Mouse (Mus musculus) midbrain, embryonic 14.5 days (tissue): ENCODE data around the gene Gtf2ird1. TPM values are rescaled to one million over a fixed set of nuclear protein-coding genes. Genes with fewer than 3 reads are reported as not detected.

Experiments
- ATAC-seq: fragments of 200-750 bp; cut with Nextera tagmentation; 2 replicates; pipeline ENCODE4 v1.8.0; 2017; ENCODE audit warnings: moderate number of reproducible peaks, moderate library complexity; ENCODE audit not compliant: low FRiP score, low TSS enrichment
- DNase-seq: peaks from one replicate; pipeline ENCODE4 v3.0.0-alpha.2; 2015
- H3K27ac ChIP-seq: fragments of 300-500 bp; sonication (generic); replicated peaks from 2 replicates; pipeline ENCODE4 v1.5.1; 2014; ENCODE audit warnings: mild to moderate bottlenecking, low read depth, low read length, moderate library complexity
- H3K27me3 ChIP-seq: fragments of 300-500 bp; sonication (generic); 2 replicates; pipeline ENCODE4 v1.6.1; 2014; ENCODE audit warnings: low read length, control low read depth, mixed read lengths; ENCODE audit not compliant: control insufficient read depth, insufficient read depth
- H3K36me3 ChIP-seq: fragments of 300-500 bp; sonication (generic); 2 replicates; pipeline ENCODE4 v1.6.1; 2014; ENCODE audit warnings: low read length, control low read depth; ENCODE audit not compliant: control insufficient read depth, insufficient read depth
- H3K4me1 ChIP-seq: fragments of 300-500 bp; sonication (generic); 2 replicates; pipeline ENCODE4 v1.6.1; 2014; ENCODE audit warnings: mild to moderate bottlenecking, antibody characterized with exemption, low read length, control low read depth; ENCODE audit not compliant: control insufficient read depth, insufficient read depth
- H3K4me2 ChIP-seq: fragments of 300-500 bp; sonication (generic); 2 replicates; pipeline ENCODE4 v1.6.1; 2014; ENCODE audit warnings: mild to moderate bottlenecking, low read length, moderate library complexity
- H3K4me3 ChIP-seq: fragments of 300-500 bp; sonication (generic); replicated peaks from 2 replicates; pipeline ENCODE4 v1.5.1; 2014; ENCODE audit warnings: low read depth, low read length
- H3K9ac ChIP-seq: fragments of 300-500 bp; sonication (generic); replicated peaks from 2 replicates; pipeline ENCODE4 v1.6.1; 2014; ENCODE audit warnings: mild to moderate bottlenecking, low read length, moderate library complexity
- H3K9me3 ChIP-seq: fragments of 300-500 bp; sonication (generic); 2 replicates; pipeline ENCODE4 v1.6.1; 2016; ENCODE audit warnings: low read length, control low read depth, mixed read lengths; ENCODE audit not compliant: control insufficient read depth
- WGBS: fragments of 180-500 bp; shearing (Covaris S2); extraction: QIAGEN DNeasy Blood & Tissue Kit; methylation state at CpG from one replicate; pipeline ENCODE4 v1.1.7; 2014; 5-methylcytosine and 5-hydroxymethylcytosine counted together
- polyA plus RNA-seq: library from polyadenylated mRNA; unstranded; fragments of >200 nt; fragmentation: Nextera tagmentation; extraction: Ambion mirVana; gene quantifications from 2 replicates; pipeline ENCODE4 v1.2.1, GENCODE M21; 2014

The Gtf2ird1 gene
- polyA plus RNA-seq, 1 experiment from 2014 or later = 75.1 TPM

- Histone ChIP-seq H3K4me2 (no peak overlapping the region), H3K9ac (no peak overlapping the region), H3K4me3 (no peak overlapping the region), H3K27ac (no peak overlapping the region), H3K4me1 (peaks cover 12% of the 10 kb centered on the region), H3K9me3 (no peaks in the 10 kb centered on the region), H3K36me3 (no peaks in the 10 kb centered on the region), H3K27me3 (no peaks in the 10 kb centered on the region)
- no peak for ATAC-seq
- 91% methylated on average over 6 of the region's 6 CpGs for WGBS
- DNase-seq = no peak
Measured at GRCm38 (mm10) chr5:134318903-134319302, 137.6 kb downstream of the Gtf2ird1 start.

- DNase-seq = peak; percentile 56
- WGBS = 34% methylated on average over 7 of the region's 7 CpGs
Measured at GRCm38 (mm10) chr5:134316721-134317120, 139.8 kb downstream of the Gtf2ird1 start.

GRCm38 (mm10) chr5:134315623-134316350 lies 140.7 kb downstream of the Gtf2ird1 start:
- peak overlapping the region; percentile 60 for H3K4me2 ChIP-seq
- peak overlapping the region; percentile 55 for H3K9ac ChIP-seq
- peak overlapping the region; percentile 94 for H3K4me3 ChIP-seq
- no peaks in the 10 kb centered on the region for H3K9me3 ChIP-seq
- H3K27me3 ChIP-seq = no peaks in the 10 kb centered on the region
- ATAC-seq (no peak), DNase-seq (peak; percentile 78)
- H3K27ac ChIP-seq = peak overlapping the region; percentile 100
- peaks cover 24% of the 10 kb centered on the region for H3K4me1 ChIP-seq
- WGBS = under 1% methylated on average over 25 of the region's 25 CpGs
- peaks cover 5% of the 10 kb centered on the region for H3K36me3 ChIP-seq

More at GRCm38 (mm10) chr5:134316721-134317120, 139.8 kb downstream of the Gtf2ird1 start:
- Histone ChIP-seq H3K4me3 (no peak overlapping the region), H3K9ac (no peak overlapping the region), H3K4me1 (peaks cover 24% of the 10 kb centered on the region), H3K27me3 (no peaks in the 10 kb centered on the region), H3K36me3 (no peaks in the 10 kb centered on the region), H3K9me3 (no peaks in the 10 kb centered on the region), H3K4me2 (no peak overlapping the region), H3K27ac (0 out of 2 replicates have a peak overlapping the region, but pooled peaks have one; percentile 100)
- ATAC-seq = no peak

GRCm38 (mm10) chr5:134314688-134315622 lies 141.6 kb downstream of the Gtf2ird1 start, which contains the start of gene Gtf2i:
Gene Gtf2i (minus strand): TSS chr5:134314760.
- Histone ChIP-seq H3K9me3 (no peaks in the 10 kb centered on the region), H3K4me1 (peaks cover 24% of the 10 kb centered on the region), H3K27ac (peak within 1 kb of the TSS; percentile 100), H3K4me3 (peak within 1 kb of the TSS; percentile 94), H3K4me2 (peak within 1 kb of the TSS; percentile 72), H3K36me3 (peaks cover 13% of the 10 kb centered on the region), H3K9ac (peak within 1 kb of the TSS; percentile 98), H3K27me3 (no peaks in the 10 kb centered on the region)
- under 1% methylated on average over 40 of the region's 40 CpGs for WGBS
- ATAC-seq = peak; percentile 91
- peak; percentile 99 for DNase-seq

DNA sequence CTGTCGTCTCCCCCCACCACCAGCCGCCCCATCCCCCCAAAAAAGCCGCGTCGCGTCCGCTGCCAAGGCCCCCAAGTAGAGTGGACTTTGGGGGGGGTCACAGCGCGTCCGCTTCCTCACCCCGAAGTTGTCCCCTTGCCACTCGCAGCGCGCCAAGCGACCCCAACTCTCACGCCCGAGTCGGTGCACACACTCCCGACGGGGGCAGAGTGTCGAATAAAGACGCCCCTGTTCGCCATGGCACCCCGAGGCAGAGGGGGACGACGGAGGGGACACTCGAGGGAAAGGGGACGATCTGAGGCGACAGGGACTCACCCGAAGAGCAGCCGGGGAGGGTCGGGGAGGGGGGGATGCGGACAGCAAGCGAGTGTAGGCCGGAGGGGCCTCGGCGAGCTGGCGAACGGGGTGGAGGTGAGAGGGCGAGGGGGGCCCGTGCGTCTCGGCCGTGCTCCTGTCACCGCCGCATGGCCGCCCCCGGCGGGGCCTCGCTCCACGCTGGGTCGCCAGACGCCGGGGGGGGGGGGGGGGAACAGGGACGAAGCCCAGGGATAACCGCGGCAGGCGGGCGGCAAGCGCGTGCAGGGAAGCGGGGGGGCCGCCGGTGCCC lies 142.3 kb downstream of the Gtf2ird1 start:
- ATAC-seq = peak; percentile 57
- Histone ChIP-seq H3K4me1 (peaks cover 24% of the 10 kb centered on the region), H3K4me2 (peak overlapping the region; percentile 72), H3K27me3 (no peaks in the 10 kb centered on the region), H3K9ac (peak overlapping the region; percentile 98), H3K9me3 (no peaks in the 10 kb centered on the region), H3K27ac (peak overlapping the region; percentile 100), H3K36me3 (peaks cover 20% of the 10 kb centered on the region), H3K4me3 (peak overlapping the region; percentile 94)
- no peak for DNase-seq
- WGBS = under 1% methylated on average over 34 of the region's 64 CpGs

GRCm38 (mm10) chr5:134313451-134314067 lies 143.0 kb downstream of the Gtf2ird1 start:
- peaks cover 24% of the 10 kb centered on the region for H3K4me1 ChIP-seq
- peak overlapping the region; percentile 100 for H3K27ac ChIP-seq
- ATAC-seq = peak; percentile 84

GRCm38 (mm10) chr5:134312691-134313450 lies 143.6 kb downstream of the Gtf2ird1 start:
- Histone ChIP-seq H3K4me3 (peak overlapping the region; percentile 94), H3K27ac (peak overlapping the region; percentile 100), H3K36me3 (peaks cover 28% of the 10 kb centered on the region), H3K27me3 (no peaks in the 10 kb centered on the region), H3K9me3 (no peaks in the 10 kb centered on the region), H3K4me2 (peak overlapping the region; percentile 72), H3K9ac (peak overlapping the region; percentile 98), H3K4me1 (peaks cover 24% of the 10 kb centered on the region)
- no peak for ATAC-seq
- WGBS = 3% methylated on average over 19 of the region's 19 CpGs
- DNase-seq = no peak

More at GRCm38 (mm10) chr5:134313451-134314067, 143.0 kb downstream of the Gtf2ird1 start:
- Histone ChIP-seq H3K9me3 (no peaks in the 10 kb centered on the region), H3K4me2 (peak overlapping the region; percentile 72), H3K27me3 (no peaks in the 10 kb centered on the region), H3K9ac (peak overlapping the region; percentile 98), H3K4me3 (peak overlapping the region; percentile 94), H3K36me3 (peaks cover 22% of the 10 kb centered on the region)
- DNase-seq = peak; percentile 99
- under 1% methylated on average over 68 of the region's 68 CpGs for WGBS
